30 mouse cellular contexts compared by ENCODE assay signal in genomic region chr1:127513140-127513539, GRCm38 (mm10).
A peak's percentile ranks its signal among the peaks of the same experiment; 100 is the strongest.
DNase-seq lines count a peak whose midpoint lies in the region; ATAC-seq and TF ChIP-seq lines count a peak whose summit lies in the region.
"Had no signal": no experiment of that assay in that cellular context is flagged by ENCODE, and none has a peak within 500 bp of the region (broad histone marks: within the 10 kb centered on the region; RNA-seq: fewer than 3 reads in every experiment).

No protein-coding gene starts in this region.

- H3K36me3 ChIP-seq in thymus, adult 2 months (ENCODE audit: control insufficient read depth, insufficient read depth, low read length): no peaks in the 10 kb centered on the region
- H3K36me3 ChIP-seq in spleen, adult 2 months (ENCODE audit: control insufficient read depth, insufficient read depth, low read length): 0 out of 2 replicates have a peak, but pooled peaks cover 1% of the 10 kb centered on the region
- H3K36me3 ChIP-seq: liver, embryonic 15.5 days; lung, embryonic 15.5 days; midbrain, embryonic 15.5 days; neural tube, embryonic 15.5 days had no signal

- no peak for DNase-seq in thymus, adult 2 months
- no peak for DNase-seq in thymus, adult 18-20 months
- DNase-seq in spleen, adult 2 months (ENCODE audit: low read depth in 1 of 2, low spot score in 2 of 2): peak; percentile 27 to 59
- DNase-seq in ovary, postnatal 36 days (ENCODE audit: low spot score): no peak
- DNase-seq in layer of hippocampus, adult 18-20 months (ENCODE audit: low spot score in 2 of 2): no peak
- DNase-seq: adrenal gland, postnatal 10 days; cerebellum, adult 11-12 months; cerebellum, adult 9-11 months; forebrain, postnatal 0 days; heart, postnatal 36 days; kidney, adult 9 months; kidney, postnatal 10 days; layer of hippocampus, adult 9-11 months; liver; right cerebral cortex, postnatal 4 days; thymus, postnatal 14 days had no signal

- peak overlapping the region; percentile 23; the same call in 1 of the 2 replicates for H3K27ac ChIP-seq in thymus, adult 2 months (ENCODE audit: control insufficient read depth, insufficient read depth, low read length)
- H3K27ac ChIP-seq in spleen, adult 2 months (ENCODE audit: insufficient read depth, low read length): peak overlapping the region; percentile 98
- H3K27ac ChIP-seq: forebrain, embryonic 12.5 days; heart, embryonic 10.5 days; hindbrain, embryonic 13.5 days; liver, embryonic 15.5 days; lung, embryonic 15.5 days; macrophage; midbrain, embryonic 10.5 days; midbrain, embryonic 15.5 days; neural tube, embryonic 15.5 days had no signal

- H3K27me3 ChIP-seq in thymus, adult 2 months (ENCODE audit: control insufficient read depth, insufficient read depth, low read length): no peaks in the 10 kb centered on the region
- H3K27me3 ChIP-seq in spleen, adult 2 months (ENCODE audit: control insufficient read depth, insufficient read depth, low read length): no peaks in the 10 kb centered on the region
- H3K27me3 ChIP-seq: forebrain, embryonic 12.5 days; hindbrain, embryonic 13.5 days; liver, embryonic 15.5 days; lung, embryonic 15.5 days; midbrain, embryonic 15.5 days had no signal

- TF ChIP-seq CTCF in thymus, adult 2 months (IDR thresholded peaks at IDR 0.05; ENCODE audit: borderline replicate concordance, control insufficient read depth, extremely low read depth, insufficient read depth, low read length, poor library complexity): no peak
- no peak for TF ChIP-seq CTCF in spleen, adult 2 months (IDR thresholded peaks at IDR 0.05; ENCODE audit: extremely low read depth, insufficient read depth, insufficient read length, insufficient replicate concordance)

- 22% methylated on average over 8 of the region's 8 CpGs for WGBS in thymus, adult 2 months
- WGBS in spleen, adult 2 months: 16% methylated on average over 8 of the region's 8 CpGs

- no peak overlapping the region for H3K4me3 ChIP-seq in thymus, adult 2 months (ENCODE audit: control insufficient read depth, insufficient read depth, low read length)
- no peak overlapping the region for H3K4me3 ChIP-seq in spleen, adult 2 months (ENCODE audit: extremely low read depth, insufficient read depth, insufficient read length)
- H3K4me3 ChIP-seq: erythroblast, embryonic 14.5 days; forebrain, embryonic 12.5 days; heart, embryonic 10.5 days; hindbrain, embryonic 13.5 days; liver, embryonic 15.5 days; lung, embryonic 15.5 days; midbrain, embryonic 10.5 days; midbrain, embryonic 15.5 days; neural tube, embryonic 15.5 days had no signal

- peak; percentile 37; the same call in 1 of the 2 replicates for ATAC-seq in common myeloid progenitor, adult 5-6 weeks (replicated peaks; ENCODE audit: low read depth, poor library complexity, severe bottlenecking)
- ATAC-seq in granulocyte monocyte progenitor cell, adult 5-6 weeks (replicated peaks; ENCODE audit: poor library complexity, severe bottlenecking): no peak
- ATAC-seq: forebrain, postnatal 0 days; intestine, embryonic 16.5 days; midbrain, embryonic 15.5 days; Patski had no signal

- TF ChIP-seq POLR2A in thymus, adult 2 months (IDR thresholded peaks at IDR 0.05; ENCODE audit: control insufficient read depth, extremely low read depth, insufficient read depth, low read length, poor library complexity): no peak
- no peak for TF ChIP-seq POLR2A in spleen, adult 2 months (IDR thresholded peaks at IDR 0.05; ENCODE audit: low read depth, low read length)

- peaks cover 8% of the 10 kb centered on the region for H3K4me1 ChIP-seq in thymus, adult 2 months (replicated peaks; ENCODE audit: control insufficient read depth, insufficient read depth, low read length)
- peaks cover 21% of the 10 kb centered on the region; the same call in 1 of the 2 replicates for H3K4me1 ChIP-seq in spleen, adult 2 months (ENCODE audit: control insufficient read depth, insufficient read depth, insufficient read length)
- H3K4me1 ChIP-seq: forebrain, embryonic 12.5 days; liver, embryonic 15.5 days; lung, embryonic 15.5 days; midbrain, embryonic 10.5 days had no signal

Comparison
In these comparisons a context has a peak if more than half of its experiments do, and no peak if none do; other contexts are left out.
1. DNase-seq: peak in spleen, adult 2 months (2 of 2); none in thymus, adult 2 months (single experiment), thymus, adult 18-20 months (0 of 2), ovary, postnatal 36 days (single experiment) and layer of hippocampus, adult 18-20 months (0 of 2).